Mouse (Mus musculus): ENCODE measurements at regions not wholly inside any gene's neighbourhood (a gene's known extent, or its start where the extent isn't known, plus 50 kb on each side); places are given as distances from the start of the nearest gene placed in this dataset.
A peak's percentile ranks its signal among the peaks of the same experiment; 100 is the strongest.

DNA sequence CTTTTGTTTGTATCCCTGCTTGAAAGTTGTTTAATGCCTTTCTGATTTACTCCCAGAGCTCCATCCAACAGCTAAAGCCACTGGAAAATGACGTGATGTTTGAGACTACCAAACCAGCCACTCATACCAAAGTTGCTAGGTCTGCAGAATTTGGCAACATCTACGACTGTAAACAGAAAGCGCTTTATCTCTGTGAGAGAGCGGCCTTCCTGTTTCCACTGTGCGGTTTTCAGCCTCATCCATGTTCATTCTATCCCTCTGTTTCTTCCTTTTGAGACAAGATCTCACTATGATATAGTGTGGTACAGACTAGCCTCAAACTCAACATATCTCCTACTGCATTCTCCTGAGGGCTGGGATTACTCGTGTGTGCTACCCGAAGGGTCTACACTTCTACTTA is 100.0 kb downstream of the Tmem30b start:
- no peak for DNase-seq

- no peak for DNase-seq
Observed at GRCm38 (mm10) chr12:73445562-73445961, 100.6 kb downstream of the Tmem30b start.

DNA sequence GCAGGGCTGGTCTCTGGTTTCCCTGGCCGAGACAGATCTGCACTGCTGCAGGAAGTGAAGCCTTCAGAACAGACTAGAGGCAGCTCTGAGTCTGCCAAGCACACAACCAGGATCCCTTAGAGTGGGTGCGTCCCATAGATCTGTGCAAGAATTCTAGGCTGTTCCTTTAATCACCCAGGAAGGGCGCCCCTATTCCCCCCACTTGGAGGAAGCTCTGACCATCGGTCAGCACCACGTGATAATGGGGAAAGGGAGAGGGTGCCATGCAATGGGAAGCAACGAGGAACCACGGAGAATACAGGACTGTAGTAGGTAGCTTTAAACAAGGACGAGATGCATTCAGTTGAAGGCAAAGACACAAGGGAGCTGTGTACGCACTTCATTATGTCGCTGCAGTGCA is 101.1 kb downstream of the Tmem30b start:
- no peak for DNase-seq

- no peak for DNase-seq
Observed at GRCm38 (mm10) chr12:73441326-73441725, 104.9 kb downstream of the Tmem30b start.

DNA sequence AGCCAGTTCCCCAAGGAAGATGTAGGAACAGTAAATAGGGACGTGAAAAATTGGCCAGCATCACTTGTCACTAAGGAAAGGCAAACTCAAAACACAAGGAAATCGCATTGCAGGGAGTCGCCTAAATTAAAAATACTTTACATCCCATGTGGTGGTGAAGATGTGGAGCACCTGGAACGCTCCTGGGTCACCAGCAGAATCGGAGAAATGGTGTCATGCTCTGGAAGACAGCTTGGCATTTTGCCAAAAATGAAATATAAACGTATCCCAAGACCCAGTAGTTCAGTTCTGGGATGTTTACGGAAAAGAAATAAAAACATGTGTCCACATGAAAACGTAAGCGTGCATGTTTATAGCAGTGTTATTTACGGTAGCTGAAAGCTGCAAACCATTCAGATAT is 111.5 kb downstream of the Tmem30b start:
- DNase-seq = no peak

DNA sequence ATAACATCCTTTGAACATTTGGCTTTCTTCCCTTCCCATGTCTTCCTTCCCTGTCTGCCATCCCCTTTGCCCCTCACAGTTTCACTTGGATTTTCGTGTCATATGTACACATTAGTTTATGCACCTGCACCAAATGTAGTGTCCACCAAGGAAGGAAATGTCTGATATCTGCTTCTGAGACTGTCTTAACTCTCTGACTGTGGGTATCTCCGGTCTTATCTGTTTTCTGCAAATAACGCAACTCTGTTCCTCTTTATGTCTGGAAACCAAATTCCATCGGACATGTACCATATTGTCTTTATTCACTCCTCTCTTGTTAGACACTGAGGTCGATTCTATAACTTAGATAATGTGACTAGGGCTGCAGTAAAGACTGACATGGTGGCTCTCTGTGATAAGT is 113.6 kb downstream of the Tmem30b start:
- DNase-seq = no peak

GRCm38 (mm10) chr12:73428171-73428570 is 118.0 kb downstream of the Tmem30b start:
- no peak for DNase-seq

DNA sequence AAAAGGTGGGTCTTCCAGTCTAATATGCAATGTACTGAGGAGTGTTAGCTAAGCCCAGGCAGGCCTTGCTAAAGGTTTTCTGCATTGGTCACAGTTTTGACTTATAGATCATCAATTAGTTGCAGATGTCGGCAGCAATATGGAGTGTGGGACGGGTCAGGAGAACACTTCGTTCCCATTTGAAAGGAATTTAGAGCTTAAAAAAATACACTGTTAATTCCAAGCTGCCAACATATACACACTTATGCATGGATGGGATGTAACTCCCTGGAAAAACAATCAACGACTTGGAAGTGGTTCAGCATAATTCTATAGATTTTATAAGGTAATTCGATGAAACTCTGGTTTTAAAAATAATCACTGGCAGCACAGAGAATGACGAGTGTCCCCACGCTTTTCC is 121.4 kb downstream of the Tmem30b start:
- no peak for DNase-seq

DNA sequence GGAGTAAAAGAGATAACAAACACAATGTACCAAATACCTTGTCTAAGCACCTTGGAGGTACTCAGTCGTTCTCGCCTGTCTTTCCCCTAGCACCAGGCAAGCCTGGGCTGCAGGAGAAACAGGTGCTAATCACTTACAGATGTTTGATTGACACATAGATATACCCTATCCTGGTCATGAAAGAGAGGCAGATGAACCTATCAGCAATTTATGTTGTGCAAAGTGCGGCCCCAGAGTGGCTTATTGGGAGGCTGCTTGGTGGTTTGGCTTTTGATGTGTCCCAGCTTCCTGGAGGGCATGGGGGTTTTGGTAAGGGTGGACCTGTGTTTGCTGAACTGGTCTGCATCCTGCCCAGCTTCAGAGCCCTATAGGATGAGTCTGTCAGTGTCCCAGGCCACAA is 129.1 kb downstream of the Tmem30b start:
- no peak for DNase-seq

- DNase-seq = no peak
Observed at GRCm38 (mm10) chr12:73416367-73416897, 129.8 kb downstream of the Tmem30b start.

- no peak for DNase-seq
Observed at GRCm38 (mm10) chr12:73415856-73416366, 129.3 kb downstream of the Slc38a6 start.

DNA sequence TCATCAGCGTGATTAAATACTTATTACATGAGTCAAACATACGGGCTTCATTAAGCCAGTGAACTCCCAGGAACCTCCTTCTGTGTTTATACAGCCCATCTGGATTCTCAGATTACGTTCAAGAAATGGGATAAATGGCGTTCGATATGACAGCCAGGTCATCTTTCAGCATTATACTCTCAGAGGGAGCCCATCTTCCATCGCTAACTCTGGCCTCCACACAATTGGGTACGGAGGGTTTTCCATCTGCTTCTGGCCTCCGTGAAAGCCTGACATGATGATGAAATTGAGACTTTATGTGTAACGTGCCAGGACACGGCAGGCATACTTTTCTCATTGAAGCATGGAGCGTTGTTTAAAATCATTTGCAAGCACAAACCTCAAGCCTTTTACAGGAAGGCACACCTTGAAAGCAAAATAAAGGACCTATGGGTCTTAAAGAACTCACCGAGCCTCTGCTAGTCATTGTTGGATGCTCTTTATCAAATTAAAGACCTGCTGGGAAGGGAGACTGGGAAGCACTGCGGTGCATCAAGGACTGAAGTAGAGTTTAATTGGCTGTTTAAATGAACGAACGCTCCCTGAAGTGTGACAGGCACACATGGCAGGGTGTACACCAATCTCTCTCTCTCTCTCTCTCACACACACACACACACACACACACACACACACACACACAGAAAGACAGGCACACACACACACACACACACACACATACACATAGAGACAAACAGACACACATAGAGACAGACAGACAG is 127.0 kb downstream of the Slc38a6 start:
- no peak for DNase-seq

DNA sequence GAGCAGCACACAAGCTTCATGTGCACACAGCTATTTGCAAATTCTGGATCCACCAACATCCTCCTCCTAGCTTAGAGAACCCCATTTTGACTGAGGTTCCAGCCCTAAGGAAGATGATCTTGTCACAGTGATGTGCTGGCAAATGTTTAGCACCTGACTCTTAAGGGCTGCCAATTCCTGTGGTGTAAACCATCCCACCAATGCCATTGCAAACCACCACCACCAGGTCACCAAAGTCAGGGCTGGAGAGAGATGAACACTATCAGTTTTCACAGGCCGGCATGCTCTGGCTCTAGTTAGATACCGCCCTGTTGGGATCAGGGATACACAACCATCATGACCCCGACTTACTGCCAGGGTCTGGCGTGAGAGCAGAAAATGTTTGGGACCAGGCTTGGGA is 125.9 kb downstream of the Slc38a6 start:
- DNase-seq = no peak

DNA sequence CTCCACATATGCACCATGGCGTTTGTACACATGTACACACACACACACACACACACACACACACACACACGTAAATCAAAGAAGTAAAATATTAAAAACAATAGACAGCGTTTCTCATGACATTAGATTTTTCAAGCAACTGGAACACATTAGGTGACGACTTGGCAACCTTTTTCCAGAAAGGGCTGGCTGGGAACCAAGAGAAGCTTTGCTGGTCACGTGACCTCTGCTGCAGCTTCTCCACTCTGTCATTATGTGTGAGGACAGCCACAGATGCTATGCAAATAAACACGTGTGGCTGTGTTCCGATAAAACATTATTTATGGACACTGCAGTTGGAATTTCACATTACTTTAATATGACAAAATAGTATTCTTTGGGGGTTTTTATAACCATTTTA is 124.3 kb downstream of the Slc38a6 start:
- DNase-seq = peak; percentile 52 to 57

GRCm38 (mm10) chr12:73409481-73410085 is 123.0 kb downstream of the Slc38a6 start:
- peak; percentile 78 to 85 for DNase-seq

DNA sequence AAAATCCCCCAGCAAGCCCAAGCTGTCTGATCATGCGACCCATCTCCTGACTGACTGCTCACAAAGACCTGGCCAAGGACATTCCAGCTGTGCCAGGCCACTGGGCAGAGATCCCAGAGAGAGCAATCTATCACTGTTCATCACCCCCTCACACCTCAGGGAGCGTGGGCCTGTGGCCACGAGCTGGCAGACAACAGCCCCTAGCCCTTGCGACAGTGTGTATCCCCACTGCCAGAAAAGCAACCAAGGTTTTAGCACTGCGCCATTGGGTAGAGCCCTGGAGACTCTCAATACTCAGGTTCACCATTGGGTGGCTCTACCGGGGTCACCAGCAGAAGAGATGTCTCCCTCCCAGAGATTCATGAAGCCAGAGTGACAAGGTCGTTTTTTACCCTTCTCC is 122.0 kb downstream of the Slc38a6 start:
- peak; percentile 86 to 90 for DNase-seq

- DNase-seq = no peak
Observed at GRCm38 (mm10) chr12:73408165-73408564, 121.6 kb downstream of the Slc38a6 start.

- no peak for DNase-seq
Observed at GRCm38 (mm10) chr12:73406556-73407087, 120.0 kb downstream of the Slc38a6 start.

- no peak for DNase-seq
Observed at GRCm38 (mm10) chr12:73405583-73405982, 119.0 kb downstream of the Slc38a6 start.

DNA sequence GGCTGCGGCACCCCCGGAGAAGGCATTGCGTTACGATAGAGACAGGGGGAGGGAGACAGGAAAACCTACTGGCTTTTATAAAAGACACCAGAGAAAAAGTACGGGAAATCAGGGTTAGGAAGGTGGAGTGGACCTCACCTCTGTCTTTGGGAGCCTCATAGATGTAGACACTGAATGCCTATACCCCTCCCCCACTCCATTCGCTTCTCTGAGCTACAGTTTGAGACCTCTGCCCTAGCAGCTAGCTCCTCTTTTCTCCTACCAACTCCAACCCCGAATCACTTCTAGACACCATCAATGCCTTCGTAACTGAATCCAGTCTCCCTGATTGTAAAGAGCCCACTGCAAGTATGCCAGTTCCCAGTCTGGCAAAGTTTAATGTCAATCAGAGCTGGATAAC is 118.5 kb downstream of the Slc38a6 start:
- no peak for DNase-seq

GRCm38 (mm10) chr12:73403906-73404474 is 117.4 kb downstream of the Slc38a6 start:
- DNase-seq = no peak

All from heart, adult 18-20 months (tissue).